Mouse (Mus musculus): ENCODE measurements at regions not wholly inside any gene's neighbourhood (a gene's known extent, or its start where the extent isn't known, plus 50 kb on each side); places are given as distances from the start of the nearest gene placed in this dataset.

DNA sequence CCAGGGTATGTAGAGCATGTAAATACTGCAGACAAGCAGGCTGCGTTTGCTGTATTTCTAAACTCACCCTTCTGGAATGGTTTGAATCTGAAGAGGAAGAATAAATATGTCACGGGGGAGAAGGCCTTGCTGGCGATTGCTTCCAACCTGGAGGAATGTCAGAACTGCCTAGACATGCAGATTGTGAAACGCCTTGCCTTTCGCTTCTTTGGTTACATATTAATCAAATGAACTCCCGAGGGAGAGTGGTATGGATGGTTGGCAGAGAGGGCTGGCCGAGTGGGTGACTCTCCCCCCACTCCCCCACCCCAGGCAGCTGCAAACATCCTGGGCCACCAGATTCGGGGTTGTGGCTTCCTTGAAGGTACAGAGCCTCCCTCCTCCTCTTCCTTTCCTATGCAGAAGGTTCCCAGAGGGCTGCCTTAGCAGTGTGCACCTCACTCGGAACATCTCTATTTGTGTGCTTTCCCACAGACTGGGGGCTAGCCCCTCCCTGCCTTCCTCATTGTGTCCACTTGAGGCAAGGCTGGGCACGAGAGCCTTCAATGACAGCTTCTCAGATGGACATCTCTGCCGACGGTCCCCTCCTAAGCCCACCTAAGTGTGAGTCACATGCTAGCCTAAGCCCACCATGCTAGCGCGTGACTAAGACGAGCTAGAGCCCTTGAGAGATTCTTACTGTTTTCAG lies 93.3 kb downstream of the Zfp281 start:
- no peak for DNase-seq (ENCODE audit: low read depth, low spot score)

DNA sequence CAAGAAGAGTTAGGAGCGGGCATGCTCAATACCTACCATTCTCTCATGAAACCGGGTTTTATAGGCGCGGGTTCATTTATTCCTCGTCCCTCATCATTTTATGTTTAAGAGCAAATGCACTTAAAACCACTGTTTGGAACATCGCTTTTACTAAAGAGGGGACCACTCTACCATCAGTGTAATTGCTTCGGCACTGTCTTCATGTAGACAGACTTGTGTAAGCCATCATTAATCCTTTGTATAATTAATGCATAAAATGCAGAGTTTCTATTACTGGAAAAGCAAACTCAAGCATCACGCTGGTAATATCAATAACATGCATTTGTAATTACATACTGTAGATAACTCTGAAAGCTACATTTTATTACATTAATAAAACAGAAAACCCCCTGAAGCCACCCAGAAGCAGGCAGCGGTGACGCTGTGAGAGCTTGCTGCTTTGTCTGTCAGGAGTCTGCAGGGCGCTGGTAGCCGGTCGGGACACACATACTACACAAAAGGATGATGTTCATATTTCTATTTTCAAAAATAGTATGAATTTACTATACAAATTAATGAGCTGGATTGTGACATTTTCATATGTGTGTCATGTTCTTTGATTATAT lies 99.2 kb downstream of the Zfp281 start:
- DNase-seq (ENCODE audit: low read depth, low spot score), result no peak

DNA sequence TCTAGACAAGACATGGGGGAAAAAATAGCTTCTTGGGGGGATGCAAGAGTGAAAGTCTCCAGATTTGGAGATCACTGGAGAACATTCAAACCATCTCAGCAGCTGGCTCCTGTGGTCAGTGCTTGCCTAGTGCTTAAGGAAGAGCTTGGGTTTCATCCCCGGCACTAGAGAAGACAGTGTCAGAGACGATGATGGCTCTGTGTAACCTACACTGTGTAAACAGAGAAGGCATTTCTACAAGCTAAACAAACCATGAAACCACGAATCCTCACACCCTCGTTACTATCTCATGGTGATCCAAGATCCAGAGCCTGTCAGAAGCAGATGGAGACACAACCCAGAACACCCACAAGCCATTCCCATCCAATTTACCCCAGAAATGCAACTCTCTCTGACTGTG lies 100.5 kb downstream of the Zfp281 start:
- no peak for DNase-seq (ENCODE audit: low read depth, low spot score)

DNA sequence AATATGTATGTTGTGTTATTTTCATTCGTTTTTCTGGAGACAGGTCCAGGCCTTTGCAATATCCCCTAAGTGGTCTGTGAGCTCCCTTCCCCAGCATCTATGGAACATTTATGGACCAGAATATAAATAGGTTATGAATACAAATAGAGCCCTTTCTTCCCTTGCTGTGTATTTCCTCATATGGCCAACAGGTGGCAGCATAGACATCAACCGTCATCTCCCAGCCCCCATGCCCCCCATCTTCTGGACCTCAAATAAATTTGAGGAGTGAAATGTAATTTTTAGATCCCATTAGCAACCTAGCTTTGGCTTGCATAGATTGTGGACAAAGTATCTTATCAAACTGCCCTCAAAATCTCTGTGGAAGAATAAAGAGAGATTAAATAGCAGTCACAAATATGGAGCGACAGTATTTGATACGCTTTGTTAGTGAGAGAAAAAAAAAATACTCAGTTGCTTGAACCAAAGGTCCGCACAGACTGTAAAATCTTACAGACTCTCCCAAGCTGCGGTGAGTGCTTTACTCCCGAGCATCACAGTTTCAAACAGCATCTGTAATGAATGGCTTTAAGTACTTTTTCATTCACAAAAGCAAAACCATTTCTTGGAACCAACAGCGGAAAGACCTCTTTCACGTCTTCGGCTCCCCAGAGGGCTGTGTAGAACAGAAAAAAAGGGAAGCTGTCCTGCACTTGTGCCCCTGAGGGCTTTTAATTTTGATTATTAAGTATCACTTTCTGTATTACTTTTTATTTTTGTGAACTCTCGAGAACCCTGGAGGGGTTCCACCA lies 101.6 kb downstream of the Zfp281 start:
- no peak for DNase-seq (ENCODE audit: low read depth, low spot score)

DNA sequence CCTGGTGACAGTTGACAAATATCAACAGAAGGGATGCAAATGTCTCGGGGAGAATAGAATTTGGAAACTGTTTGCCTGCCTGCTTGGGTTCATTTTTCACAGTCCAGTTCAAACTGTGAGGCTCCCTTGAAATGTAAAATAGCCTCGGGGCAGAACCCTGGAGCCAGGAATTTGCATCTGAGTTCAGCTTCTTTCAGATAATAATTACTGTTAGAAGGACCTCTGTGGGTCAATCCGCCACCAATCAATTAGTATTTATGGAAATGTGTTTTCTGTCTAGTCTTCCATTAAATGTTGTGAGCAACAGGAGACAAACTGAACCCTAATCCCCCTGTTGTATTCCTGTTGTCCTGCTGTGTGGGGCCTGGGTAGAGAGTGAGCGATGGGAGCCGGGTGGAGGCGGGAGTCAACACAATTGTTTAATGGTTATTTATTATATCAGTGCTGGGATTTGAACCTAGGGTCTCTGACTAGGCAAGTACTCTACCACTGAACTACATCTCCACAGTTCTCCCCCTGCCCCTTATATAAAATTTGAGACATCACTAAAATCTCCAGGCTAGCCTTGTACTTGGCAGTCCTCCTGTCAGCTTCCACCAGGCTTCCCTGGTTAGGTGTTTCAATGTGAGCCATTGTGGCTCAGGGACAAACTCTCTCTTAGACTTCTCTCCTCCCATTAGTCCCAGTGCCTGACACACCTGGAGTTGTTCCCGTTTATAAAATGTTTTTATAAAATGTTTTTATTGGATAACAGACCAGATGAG lies 103.3 kb downstream of the Zfp281 start:
- DNase-seq (ENCODE audit: low read depth, low spot score), result no peak

DNA sequence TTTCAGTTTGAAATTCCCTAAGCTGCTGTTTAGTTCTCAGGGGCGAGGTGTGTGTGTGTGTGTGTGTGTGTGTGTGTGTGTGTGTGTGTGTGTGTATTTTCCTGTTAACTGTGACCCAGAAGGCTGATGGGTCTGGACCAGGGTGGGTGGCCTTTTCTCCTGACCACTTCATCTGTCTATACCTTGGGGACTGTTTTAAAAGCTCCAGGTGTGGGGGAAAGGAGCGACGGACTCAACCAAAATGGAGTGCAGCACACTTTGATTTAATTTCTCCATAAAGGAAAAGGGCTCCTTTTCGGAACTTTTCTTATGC lies 103.9 kb downstream of the Zfp281 start:
- DNase-seq (ENCODE audit: low read depth, low spot score), result no peak

DNA sequence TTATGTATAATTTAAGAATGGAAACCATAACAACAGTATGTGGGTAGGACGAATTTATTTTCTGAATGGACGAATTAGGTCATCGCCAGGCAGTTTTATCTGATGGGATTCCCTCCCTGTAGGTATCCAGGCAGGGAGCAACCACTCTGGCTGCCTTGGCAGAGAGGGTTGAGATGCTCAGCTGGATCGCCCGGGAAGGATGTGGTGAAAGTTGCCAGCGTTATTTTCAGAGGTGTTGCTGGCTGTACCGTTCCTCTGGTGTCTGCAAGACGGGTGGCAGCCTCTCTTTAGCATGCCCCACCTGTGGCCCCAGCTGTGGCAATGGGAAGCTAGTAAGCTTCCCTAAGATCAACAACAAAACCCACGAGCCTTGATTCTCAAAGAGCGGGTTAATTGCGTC lies 105.9 kb downstream of the Zfp281 start:
- no peak for DNase-seq (ENCODE audit: low read depth, low spot score)

DNA sequence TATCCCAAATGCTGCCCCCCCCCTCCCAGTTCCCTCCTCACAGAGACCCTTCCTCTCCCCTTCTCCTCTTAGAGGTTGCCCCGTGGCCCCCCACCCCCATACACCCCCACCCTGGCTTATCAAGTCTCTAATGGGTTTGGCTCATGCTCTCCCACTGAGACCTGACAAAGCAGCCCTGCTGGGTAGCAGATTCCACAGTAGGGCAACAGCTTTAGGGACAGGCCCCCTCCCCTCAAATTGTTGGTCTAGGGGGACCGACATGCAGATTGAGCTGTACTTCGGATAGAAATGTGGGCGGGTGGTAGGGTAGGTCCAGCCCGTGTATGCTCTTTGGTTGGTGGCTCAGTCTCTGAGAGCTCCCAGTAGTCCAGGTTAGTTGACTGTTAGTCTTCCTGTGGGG lies 113.3 kb downstream of the Zfp281 start:
- DNase-seq (ENCODE audit: low read depth, low spot score), result no peak

DNA sequence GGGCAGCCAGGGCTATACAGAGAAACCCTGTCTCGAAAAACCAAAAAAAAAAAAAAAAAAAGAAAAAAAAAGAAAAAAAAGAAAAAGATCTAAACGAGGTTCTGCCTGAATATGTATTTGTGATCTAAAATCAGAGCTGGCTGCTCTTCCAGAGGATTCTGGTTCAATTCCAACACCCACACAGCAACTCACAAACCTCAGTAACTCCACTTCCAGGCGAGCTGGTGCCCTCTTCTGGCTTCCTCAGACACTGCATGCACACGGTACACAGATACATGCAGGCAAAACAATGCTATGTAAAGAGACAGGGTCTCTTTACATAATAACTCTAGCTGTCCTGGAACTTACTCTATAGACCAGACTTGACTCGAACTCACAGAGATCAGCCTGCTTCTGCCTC lies 114.8 kb downstream of the Zfp281 start:
- DNase-seq (ENCODE audit: low read depth, low spot score), result no peak

DNA sequence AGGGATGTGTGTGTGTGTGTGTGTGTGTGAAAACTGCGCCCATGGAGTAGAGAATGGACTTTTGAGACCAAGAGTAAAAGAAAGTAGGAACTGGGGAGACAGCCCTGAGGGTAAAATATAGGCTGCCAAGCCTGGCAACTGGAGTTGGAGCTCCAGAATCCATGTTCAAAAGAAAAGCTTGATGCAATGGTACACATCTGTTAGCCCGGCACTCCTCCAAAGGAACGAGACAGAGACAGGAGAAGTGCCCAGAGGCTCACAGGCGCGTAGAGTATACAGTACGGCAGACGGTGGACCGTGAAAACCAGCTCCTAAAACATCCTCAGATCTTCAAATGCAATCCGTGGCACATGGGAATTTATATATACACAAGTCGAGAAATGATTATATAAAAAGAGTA lies 116.4 kb downstream of the Zfp281 start:
- no peak for DNase-seq (ENCODE audit: low read depth, low spot score)

DNA sequence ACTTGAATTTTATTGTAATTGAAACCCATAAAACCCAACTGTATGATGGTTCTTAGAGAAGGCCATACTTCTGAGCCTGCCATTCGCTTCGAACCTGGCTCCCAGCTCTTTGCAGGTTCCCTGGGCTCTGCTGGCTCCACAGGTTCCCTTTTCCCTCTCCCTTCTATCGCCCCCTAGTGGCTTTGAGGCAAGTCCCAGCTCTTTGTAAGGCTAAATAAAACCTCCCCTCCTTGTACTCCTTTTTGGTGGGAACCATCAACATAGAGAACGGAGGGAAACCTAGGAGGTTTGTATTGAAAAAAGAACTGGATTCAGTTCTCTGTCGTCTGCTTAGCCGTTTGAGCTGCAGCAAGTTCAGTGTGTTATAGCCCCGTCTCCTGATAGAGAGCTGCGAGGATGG lies 124.5 kb downstream of the Zfp281 start:
- DNase-seq (ENCODE audit: low read depth, low spot score), result no peak

DNA sequence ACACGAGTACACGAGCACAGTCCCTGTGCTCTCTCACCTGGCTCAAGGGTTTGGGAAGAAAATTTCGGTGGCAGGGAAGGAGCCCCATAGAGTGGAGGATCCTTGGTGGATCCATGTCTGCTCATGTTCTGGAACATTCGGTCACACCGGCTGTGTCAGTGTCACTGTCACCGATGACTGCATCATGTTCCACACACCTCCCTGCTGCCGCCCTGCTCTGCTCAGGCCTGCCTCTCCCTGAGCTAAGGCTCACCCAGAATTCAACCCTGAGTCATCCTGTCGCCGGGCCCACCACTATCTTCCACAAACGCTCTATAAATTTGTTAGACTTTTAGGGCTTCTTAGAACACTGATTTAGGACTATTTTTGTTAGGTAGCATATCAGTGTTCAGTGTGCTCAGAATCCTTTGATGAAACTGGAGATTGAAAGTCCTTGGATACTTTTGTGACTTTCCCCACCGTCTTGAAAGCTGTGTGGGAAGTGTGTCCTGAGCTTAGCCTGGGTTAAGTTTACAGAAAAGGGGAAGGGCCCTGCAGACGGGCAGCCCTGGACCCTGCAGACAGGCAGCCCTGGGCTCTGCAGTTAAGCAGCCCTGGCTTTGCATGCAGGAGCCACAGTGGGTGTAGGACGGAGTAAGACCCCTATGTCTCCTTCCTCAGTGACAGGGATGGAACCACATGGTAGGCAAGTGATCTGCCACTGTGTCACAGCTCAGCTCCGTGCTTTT lies 126.9 kb downstream of the Zfp281 start:
- no peak for DNase-seq (ENCODE audit: low read depth, low spot score)

DNA sequence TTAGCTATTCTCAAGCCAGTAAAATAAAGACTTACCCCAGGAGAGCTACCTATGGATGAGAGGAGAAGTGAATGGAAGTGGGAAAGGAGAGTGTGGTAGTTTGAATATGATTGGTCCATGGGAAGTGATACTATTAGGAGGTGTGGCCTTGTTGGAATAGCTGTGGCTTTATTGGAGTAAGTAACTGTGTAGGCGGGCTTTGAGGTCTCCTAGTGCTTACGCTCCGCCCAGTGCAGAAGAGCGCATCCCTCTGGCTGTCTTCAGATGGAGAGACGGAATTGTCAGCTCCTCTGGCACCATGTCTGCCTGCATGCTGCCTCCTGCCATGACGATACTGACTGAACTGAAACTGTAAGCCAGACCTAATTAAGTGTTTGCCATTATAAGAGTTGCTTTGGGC lies 129.6 kb downstream of the Zfp281 start:
- no peak for DNase-seq (ENCODE audit: low read depth, low spot score)

DNA sequence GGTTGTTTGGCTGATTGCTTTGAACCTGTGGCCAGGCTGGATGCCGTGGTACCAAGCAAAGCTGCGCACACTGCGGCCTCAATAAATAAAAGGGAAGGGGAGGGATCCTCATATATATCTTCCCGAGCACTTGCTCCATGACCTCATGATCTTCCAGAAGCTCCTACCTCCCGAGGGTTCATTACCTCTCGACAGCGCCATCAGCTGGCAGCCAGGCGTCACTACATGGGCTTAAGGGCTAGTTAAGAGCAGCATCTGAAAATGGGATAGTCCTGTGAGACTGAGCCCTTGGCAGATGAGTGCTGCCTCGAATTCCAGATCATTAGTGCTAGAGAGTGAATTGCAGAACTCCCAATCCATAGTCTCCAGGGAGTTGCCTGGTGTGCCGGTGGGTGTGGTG lies 134.0 kb downstream of the Zfp281 start:
- DNase-seq (ENCODE audit: low read depth, low spot score), result no peak

DNA sequence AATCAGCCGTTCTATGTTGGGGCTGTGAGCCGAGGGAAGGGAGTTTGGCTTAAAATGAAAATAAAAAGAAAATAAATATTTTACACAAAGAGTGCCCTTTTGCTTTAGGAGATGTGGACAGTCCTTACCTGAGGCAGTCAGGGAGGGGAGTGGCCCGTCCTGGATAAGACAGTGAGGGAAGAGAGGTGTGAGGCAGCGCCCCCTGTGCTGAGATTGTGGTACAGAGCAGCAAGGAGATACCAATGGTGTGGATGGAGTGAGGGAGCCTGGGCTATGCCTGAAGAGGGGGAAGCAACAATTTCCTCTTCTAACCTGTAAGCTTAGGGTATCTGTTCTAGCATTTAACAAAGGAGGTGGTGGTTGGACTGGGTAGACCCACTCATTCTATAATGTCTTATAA lies 134.5 kb downstream of the Zfp281 start:
- DNase-seq (ENCODE audit: low read depth, low spot score), result no peak

DNA sequence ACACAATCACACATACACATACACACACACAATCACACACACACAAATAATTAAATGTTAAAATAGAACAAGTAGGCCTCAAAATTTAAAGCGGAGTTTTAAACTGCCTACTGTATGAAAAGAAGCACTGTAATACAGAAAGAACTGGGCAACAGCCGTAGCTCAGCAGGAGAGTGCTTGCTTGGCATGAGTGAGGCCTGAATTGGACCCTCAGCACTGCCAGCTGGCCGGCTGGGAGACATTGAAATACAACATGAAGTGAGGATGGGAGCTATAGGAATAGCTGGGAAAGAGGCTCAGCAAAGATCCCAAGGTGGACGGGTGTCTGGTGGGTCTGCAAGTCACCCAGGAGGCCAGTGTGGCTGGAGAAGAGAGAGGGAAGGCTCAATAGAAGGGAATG lies 136.8 kb downstream of the Zfp281 start:
- no peak for DNase-seq (ENCODE audit: low read depth, low spot score)

DNA sequence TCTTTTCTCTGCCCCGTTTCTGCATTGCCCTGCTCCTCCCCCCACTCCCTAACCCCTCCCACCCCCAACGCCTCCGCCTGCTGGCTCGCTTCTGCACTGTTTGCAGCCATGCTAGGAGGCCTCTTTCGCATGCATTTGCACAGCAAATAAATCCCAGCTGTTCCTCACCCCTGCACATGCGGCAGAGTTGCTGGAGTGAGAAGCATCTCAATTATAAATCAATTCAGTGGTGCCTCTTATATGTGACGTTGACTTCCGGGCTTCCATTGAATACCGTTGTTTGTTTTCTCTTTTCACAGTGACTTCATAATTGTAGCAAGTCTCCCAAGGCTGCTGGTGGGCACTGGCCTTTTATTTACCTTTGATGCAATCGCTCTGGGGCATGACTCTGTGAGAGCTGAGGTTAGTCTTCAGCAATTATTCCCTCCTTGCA lies 144.3 kb downstream of the Zfp281 start:
- DNase-seq (ENCODE audit: low read depth, low spot score), result no peak

DNA sequence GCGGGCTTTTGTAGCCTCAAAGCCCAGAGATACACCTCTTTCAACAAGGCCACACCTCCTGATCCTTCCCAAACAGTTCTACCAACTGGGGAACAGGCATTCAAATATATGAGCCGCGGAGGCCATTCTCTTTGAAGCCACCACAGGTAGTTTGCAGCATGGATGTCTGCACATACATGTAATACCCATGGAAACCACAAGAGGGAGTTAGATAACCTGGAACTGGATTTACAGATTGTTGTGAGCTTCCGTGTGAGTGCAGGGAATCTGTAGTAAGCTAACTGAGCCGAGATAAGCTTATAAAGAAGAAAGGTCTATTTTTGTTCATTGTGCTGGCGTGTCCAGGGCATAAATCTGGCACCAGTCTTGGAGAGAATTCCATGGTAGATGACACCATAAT lies 149.0 kb downstream of the Zfp281 start:
- DNase-seq (ENCODE audit: low read depth, low spot score), result no peak

DNA sequence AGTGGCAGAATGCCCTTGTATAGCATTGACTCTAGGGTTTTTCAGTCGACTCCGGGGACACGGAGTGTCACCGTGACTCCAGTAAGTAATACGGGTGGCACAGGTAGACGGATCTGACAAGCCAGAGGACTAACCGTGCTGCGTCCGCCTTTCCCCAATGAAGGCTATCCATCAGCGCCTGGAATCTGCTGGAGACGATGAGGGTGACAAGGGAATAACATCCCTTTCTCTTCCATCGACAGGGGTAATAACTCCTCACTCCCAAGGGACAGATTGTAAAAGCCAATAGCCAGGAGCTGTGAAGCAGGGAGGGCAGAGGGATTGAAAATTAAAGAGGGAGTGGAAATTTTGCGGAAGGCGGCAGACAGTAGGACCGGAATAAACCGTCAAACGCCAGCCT lies 151.5 kb downstream of the Zfp281 start:
- no peak for DNase-seq (ENCODE audit: low read depth, low spot score)

DNA sequence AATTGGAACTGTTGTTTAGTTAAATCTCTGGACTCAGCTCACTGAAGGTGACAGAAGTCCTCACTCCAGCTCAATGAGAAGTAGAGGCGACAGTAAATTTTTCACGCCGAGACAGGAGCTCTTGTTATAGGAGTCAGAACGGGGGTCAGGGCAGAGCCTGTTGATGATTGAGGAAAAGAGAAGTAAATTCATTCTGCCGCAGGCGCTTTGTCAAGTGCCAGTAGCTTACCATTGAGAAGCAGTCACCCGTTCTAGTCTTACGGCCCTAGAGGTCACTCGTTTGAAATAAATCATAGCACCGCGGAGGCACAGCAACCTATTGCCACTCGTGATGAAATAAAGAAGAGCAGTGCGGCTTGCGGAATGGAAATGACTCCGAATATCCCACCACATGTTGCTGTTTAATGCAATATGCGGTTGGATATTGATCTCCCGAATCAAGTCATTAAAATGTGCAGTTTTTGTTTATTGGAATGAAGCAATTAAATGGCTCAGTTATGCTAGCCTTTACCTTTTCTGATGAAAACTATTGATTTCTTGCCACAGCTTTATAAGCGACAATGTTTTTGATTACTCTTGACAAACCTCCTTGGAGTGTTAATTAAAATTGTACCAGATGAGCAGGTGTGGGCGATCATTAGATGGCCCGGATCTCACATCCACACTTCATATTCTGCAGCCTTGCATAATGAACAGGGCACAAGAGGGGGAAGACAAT lies 152.7 kb downstream of the Zfp281 start:
- DNase-seq (ENCODE audit: low read depth, low spot score), result no peak

DNA sequence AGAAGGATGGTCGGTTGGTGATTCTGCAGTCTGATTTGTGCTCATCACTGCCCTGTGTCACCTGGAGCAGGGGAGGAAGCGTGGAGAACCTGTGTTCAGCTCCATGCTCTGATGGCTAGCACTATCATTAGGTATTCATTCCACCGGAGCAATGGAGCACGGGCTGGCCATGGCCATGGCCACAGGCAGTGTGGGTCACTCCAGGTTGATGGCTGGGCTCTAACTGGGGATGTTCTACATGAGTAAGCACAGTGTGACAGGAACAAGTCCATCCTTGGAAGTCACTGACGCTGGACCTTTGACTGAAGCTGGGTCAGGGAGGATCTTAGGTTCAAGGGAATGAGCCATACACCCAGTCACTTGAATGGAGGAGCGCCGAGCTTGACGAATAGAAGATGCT lies 154.7 kb downstream of the Zfp281 start:
- DNase-seq (ENCODE audit: low read depth, low spot score), result no peak

All from c-Kit-negative CD71-positive TER-119-positive erythroid progenitor cells, embryonic 14.5 days (primary cell).